Mouse (Mus musculus): Measurements from ENCODE around the gene 2810006K23Rik. TPM values are rescaled to one million over a fixed set of nuclear protein-coding genes. Genes with fewer than 3 reads are reported as not detected.

The 2810006K23Rik gene
- polyA plus RNA-seq, 1 experiment from 2014 or later: 13.3 TPM

DNA sequence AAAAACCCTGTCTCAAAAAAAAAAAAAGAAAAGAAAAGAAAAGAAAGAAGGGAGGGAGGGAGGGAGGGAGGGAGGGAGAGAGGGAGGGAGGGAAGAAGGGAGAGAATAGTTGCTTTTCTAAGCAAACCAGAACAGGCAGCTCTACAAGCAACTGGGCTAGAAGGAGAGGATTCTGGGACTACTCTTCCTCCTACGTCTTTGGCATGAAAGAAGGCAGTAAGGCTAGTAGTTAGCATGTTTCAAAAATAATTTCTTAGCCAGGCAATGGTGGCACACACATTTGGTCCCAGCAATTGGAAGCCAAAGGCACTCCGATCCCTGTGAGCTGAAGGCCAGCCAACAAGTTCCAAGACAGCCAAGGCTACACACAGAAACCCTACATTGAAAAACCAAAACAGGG, 37.9 kb downstream of the 2810006K23Rik start:
- Histone ChIP-seq H3K4me1 (ENCODE audit: control insufficient read depth, insufficient read depth, low read depth, low read length) (no peaks in the 10 kb centered on the region), H3K36me3 (ENCODE audit: control insufficient read depth, insufficient read depth, low read length) (peaks cover 3% of the 10 kb centered on the region; the same call in 1 of the 2 replicates), H3K4me3 (ENCODE audit: low read length) (no peak overlapping the region), H3K4me2 (ENCODE audit: low read length) (no peak overlapping the region), H3K27ac (ENCODE audit: low read depth, low read length) (no peak overlapping the region), H3K9ac (ENCODE audit: low read depth, low read length) (no peak overlapping the region), H3K9me3 (ENCODE audit: control insufficient read depth, low read length) (no peaks in the 10 kb centered on the region), H3K27me3 (replicated peaks; ENCODE audit: control insufficient read depth, insufficient read depth, low read length) (no peaks in the 10 kb centered on the region)
- ATAC-seq: no peak
- WGBS: 89% methylated on average over 2 of the region's 2 CpGs

DNA sequence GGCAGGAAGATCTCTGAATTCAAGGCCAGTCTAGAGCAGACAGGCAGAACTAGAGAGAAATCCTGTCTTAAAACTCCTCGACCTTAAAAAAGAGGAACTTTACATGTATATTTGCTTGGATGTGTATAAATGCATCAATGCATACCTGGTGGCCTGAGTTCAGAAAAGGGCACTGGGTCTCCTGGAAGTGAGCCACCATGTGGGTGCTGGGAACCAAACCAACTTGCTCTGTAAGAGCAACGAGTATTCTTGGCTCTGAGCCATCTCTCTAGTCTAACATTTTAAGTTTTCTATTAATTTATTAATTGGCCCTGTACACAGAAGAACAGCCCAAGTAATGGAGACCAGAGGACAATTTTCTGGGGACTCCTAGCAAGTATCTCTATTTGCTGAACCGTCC, 38.8 kb downstream of the 2810006K23Rik start:
- Histone ChIP-seq H3K36me3 (ENCODE audit: control insufficient read depth, insufficient read depth, low read length) (peaks cover 5% of the 10 kb centered on the region; the same call in 1 of the 2 replicates), H3K27me3 (replicated peaks; ENCODE audit: control insufficient read depth, insufficient read depth, low read length) (no peaks in the 10 kb centered on the region), H3K9me3 (ENCODE audit: control insufficient read depth, low read length) (no peaks in the 10 kb centered on the region), H3K27ac (ENCODE audit: low read depth, low read length) (no peak overlapping the region), H3K4me1 (ENCODE audit: control insufficient read depth, insufficient read depth, low read depth, low read length) (no peaks in the 10 kb centered on the region), H3K4me2 (ENCODE audit: low read length) (no peak overlapping the region), H3K4me3 (ENCODE audit: low read length) (no peak overlapping the region), H3K9ac (ENCODE audit: low read depth, low read length) (no peak overlapping the region)
- ATAC-seq: no peak
- 77% methylated on average over 3 of the region's 3 CpGs for WGBS

DNA sequence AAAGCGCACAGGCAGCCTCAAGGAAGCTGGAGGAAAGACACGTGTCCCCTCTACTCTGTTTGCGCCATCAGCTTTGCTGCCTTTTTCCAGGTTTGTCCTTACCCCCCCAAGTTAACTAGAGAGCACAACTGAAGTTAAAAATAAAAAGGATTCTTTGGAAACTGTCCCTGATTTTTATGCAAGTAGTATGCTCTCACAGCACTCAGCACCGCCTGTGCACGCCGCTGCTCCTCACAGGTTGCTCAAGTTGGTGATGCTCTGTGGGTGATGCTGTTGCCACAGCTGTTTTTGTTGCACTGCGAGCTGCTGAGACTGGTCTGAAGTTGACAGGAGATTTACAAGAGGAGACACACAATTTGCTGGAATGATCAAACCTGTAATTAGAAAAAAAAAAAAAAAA, 46.4 kb downstream of the 2810006K23Rik start:
- Histone ChIP-seq H3K36me3 (ENCODE audit: control insufficient read depth, insufficient read depth, low read length) (peaks cover 33% of the 10 kb centered on the region), H3K27ac (ENCODE audit: low read depth, low read length) (no peak overlapping the region), H3K4me1 (ENCODE audit: control insufficient read depth, insufficient read depth, low read depth, low read length) (no peaks in the 10 kb centered on the region), H3K9me3 (ENCODE audit: control insufficient read depth, low read length) (no peaks in the 10 kb centered on the region), H3K9ac (ENCODE audit: low read depth, low read length) (no peak overlapping the region), H3K4me3 (ENCODE audit: low read length) (no peak overlapping the region), H3K4me2 (ENCODE audit: low read length) (no peak overlapping the region), H3K27me3 (replicated peaks; ENCODE audit: control insufficient read depth, insufficient read depth, low read length) (no peaks in the 10 kb centered on the region)
- ATAC-seq: no peak
- 98% methylated on average over 7 of the region's 7 CpGs for WGBS

DNA sequence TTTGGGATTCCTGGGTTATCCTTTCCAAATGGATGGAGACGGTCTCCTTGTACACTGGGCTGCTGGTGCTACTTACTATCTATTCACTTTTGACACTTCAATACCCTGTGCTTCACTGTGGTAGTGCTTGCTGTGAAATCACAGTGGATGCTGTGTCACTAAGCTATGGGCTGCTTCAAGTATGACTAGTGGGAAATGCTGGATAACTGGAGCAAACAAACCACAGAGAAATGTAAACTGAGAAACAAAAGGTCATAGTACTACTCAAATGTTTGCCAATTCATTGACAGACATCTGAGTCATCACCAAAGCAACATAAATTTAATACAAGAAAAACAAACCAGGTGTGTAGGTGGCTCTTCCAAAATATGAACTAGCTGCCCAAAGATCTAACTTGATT, 48.5 kb downstream of the 2810006K23Rik start:
- H3K4me2 ChIP-seq (ENCODE audit: low read length): no peak overlapping the region
- WGBS: 94% methylated on average over 1 of the region's 1 CpGs
- H3K27ac ChIP-seq (ENCODE audit: low read depth, low read length): no peak overlapping the region
- no peak for ATAC-seq
- no peak overlapping the region for H3K4me3 ChIP-seq (ENCODE audit: low read length)
- H3K4me1 ChIP-seq (ENCODE audit: control insufficient read depth, insufficient read depth, low read depth, low read length): no peaks in the 10 kb centered on the region
- H3K36me3 ChIP-seq (ENCODE audit: control insufficient read depth, insufficient read depth, low read length): peaks cover 43% of the 10 kb centered on the region
- H3K9me3 ChIP-seq (ENCODE audit: control insufficient read depth, low read length): no peaks in the 10 kb centered on the region
- no peaks in the 10 kb centered on the region for H3K27me3 ChIP-seq (replicated peaks; ENCODE audit: control insufficient read depth, insufficient read depth, low read length)
- H3K9ac ChIP-seq (ENCODE audit: low read depth, low read length): no peak overlapping the region

DNA sequence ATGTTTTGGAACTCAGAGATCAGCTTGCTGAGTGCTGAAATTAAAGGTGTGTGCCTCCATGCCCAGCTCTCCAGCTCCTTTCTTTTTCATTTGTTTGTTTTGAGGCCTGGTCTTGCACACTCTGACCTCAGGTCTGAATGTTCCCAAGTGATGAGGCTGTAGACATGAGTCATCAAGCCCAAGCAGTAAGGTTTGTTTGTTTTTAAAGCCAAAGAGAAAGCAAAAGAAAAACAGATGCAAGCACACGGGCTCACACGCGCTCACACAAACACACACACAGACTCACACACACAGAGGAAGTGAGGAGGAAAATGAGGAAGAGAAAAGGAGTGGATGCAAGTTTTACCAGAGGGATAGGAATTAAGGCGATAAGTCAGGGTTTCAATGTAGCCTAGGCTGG, 49.3 kb downstream of the 2810006K23Rik start:
- Histone ChIP-seq H3K9ac (ENCODE audit: low read depth, low read length) (no peak overlapping the region), H3K27me3 (replicated peaks; ENCODE audit: control insufficient read depth, insufficient read depth, low read length) (no peaks in the 10 kb centered on the region), H3K4me3 (ENCODE audit: low read length) (no peak overlapping the region), H3K36me3 (ENCODE audit: control insufficient read depth, insufficient read depth, low read length) (peaks cover 42% of the 10 kb centered on the region), H3K9me3 (ENCODE audit: control insufficient read depth, low read length) (no peaks in the 10 kb centered on the region), H3K4me1 (ENCODE audit: control insufficient read depth, insufficient read depth, low read depth, low read length) (no peaks in the 10 kb centered on the region), H3K4me2 (ENCODE audit: low read length) (no peak overlapping the region), H3K27ac (ENCODE audit: low read depth, low read length) (no peak overlapping the region)
- ATAC-seq: no peak
- 95% methylated on average over 4 of the region's 4 CpGs for WGBS

DNA sequence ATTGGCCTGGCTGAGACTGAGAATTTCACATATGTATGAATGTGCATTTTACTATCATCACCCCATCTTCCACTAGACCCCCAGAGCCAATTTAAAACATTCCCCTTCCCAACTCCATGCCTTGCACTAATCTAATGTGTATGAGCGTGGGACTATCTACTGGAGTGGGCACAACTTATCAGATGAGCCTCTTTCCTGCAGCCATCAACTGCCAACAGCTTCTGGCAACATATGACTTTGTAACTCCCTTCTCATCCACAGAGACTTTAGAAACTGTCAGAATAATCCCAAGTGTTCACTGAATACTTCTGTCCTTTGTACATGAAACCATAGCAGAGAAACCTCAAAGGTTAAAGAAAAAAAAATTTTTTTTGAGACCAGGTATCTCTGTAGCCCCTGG, 52.2 kb downstream of the 2810006K23Rik start:
- no peak overlapping the region for H3K9ac ChIP-seq (ENCODE audit: low read depth, low read length)
- H3K4me2 ChIP-seq (ENCODE audit: low read length): no peak overlapping the region
- H3K36me3 ChIP-seq (ENCODE audit: control insufficient read depth, insufficient read depth, low read length): peaks cover 51% of the 10 kb centered on the region
- H3K4me3 ChIP-seq (ENCODE audit: low read length): no peak overlapping the region
- ATAC-seq: no peak
- 97% methylated on average over 1 of the region's 1 CpGs for WGBS
- H3K27ac ChIP-seq (ENCODE audit: low read depth, low read length): no peak overlapping the region
- H3K4me1 ChIP-seq (ENCODE audit: control insufficient read depth, insufficient read depth, low read depth, low read length): no peaks in the 10 kb centered on the region
- H3K9me3 ChIP-seq (ENCODE audit: control insufficient read depth, low read length): no peaks in the 10 kb centered on the region
- H3K27me3 ChIP-seq (replicated peaks; ENCODE audit: control insufficient read depth, insufficient read depth, low read length): no peaks in the 10 kb centered on the region

DNA sequence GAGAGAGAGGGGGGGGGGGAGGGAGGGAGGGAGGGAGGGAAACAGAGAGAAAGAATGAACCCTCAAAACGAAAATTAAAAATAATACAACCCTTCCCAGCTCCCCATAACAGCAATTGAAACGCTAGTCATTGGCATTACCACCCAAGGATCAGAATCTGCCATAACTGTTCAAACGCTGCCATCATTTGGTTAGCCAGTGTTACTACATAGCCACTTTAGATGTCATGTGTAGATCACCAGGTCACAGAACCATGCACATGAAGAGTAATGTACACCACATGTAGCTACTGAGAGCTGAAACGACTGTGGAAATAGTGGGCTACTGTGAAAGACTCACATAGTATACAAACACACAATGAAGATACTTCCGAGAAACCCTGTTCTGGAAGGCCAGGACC, 60.0 kb downstream of the 2810006K23Rik start:
- WGBS: 78% methylated on average over 5 of the region's 5 CpGs

More for the DNA sequence above, 60.0 kb downstream of the 2810006K23Rik start:
- H3K4me1 ChIP-seq (ENCODE audit: control insufficient read depth, insufficient read depth, low read depth, low read length): no peaks in the 10 kb centered on the region
- H3K27me3 ChIP-seq (replicated peaks; ENCODE audit: control insufficient read depth, insufficient read depth, low read length): no peaks in the 10 kb centered on the region
- H3K4me3 ChIP-seq (ENCODE audit: low read length): no peak overlapping the region
- peaks cover 57% of the 10 kb centered on the region for H3K36me3 ChIP-seq (ENCODE audit: control insufficient read depth, insufficient read depth, low read length)
- no peak for ATAC-seq
- no peaks in the 10 kb centered on the region for H3K9me3 ChIP-seq (ENCODE audit: control insufficient read depth, low read length)
- no peak overlapping the region for H3K9ac ChIP-seq (ENCODE audit: low read depth, low read length)
- H3K4me2 ChIP-seq (ENCODE audit: low read length): no peak overlapping the region
- H3K27ac ChIP-seq (ENCODE audit: low read depth, low read length): no peak overlapping the region

Other genes starting within 250 kb of the 2810006K23Rik start
- 27.2 and 28.1 TPM in 2 replicates for gene Abcb9, start 232.3 kb upstream of the 2810006K23Rik start, polyA plus RNA-seq (2015; fragmentation: Nextera tagmentation; extraction: Ambion mirVana)
- 41.9 and 44.2 TPM in 2 replicates for gene Ogfod2, start 215.8 kb upstream of the 2810006K23Rik start, polyA plus RNA-seq (2015; fragmentation: Nextera tagmentation; extraction: Ambion mirVana)
- 75.3 and 81.1 TPM in 2 replicates for gene Arl6ip4, start 212.0 kb upstream of the 2810006K23Rik start, polyA plus RNA-seq (2015; fragmentation: Nextera tagmentation; extraction: Ambion mirVana)
- gene Pitpnm2, start 78.3 kb upstream of the 2810006K23Rik start, polyA plus RNA-seq (2015; fragmentation: Nextera tagmentation; extraction: Ambion mirVana): 8.4 and 9.8 TPM in 2 replicates
- 9.1 and 9.9 TPM in 2 replicates for gene Mphosph9, start 117 bp upstream of the 2810006K23Rik start, polyA plus RNA-seq (2015; fragmentation: Nextera tagmentation; extraction: Ambion mirVana)
- gene Cdk2ap1, start 35.0 kb downstream of the 2810006K23Rik start, polyA plus RNA-seq (2015; fragmentation: Nextera tagmentation; extraction: Ambion mirVana): 48.7 and 51.1 TPM in 2 replicates
- 83.6 and 84.3 TPM in 2 replicates for gene Sbno1, start 97.9 kb downstream of the 2810006K23Rik start, polyA plus RNA-seq (2015; fragmentation: Nextera tagmentation; extraction: Ambion mirVana)
- gene Kmt5a, start 111.8 kb downstream of the 2810006K23Rik start, polyA plus RNA-seq (2015; fragmentation: Nextera tagmentation; extraction: Ambion mirVana): 12.0 and 14.6 TPM in 2 replicates
- 28.5 and 31.8 TPM in 2 replicates for gene Rilpl2, start 150.3 kb downstream of the 2810006K23Rik start, polyA plus RNA-seq (2015; fragmentation: Nextera tagmentation; extraction: Ambion mirVana)
- gene Snrnp35, start 155.0 kb downstream of the 2810006K23Rik start, polyA plus RNA-seq (2015; fragmentation: Nextera tagmentation; extraction: Ambion mirVana): 19.6 and 21.9 TPM in 2 replicates
- gene Rilpl1, start 203.3 kb downstream of the 2810006K23Rik start, polyA plus RNA-seq (2015; fragmentation: Nextera tagmentation; extraction: Ambion mirVana): 13.9 and 14.5 TPM in 2 replicates
- 342 and 347 TPM in 2 replicates for gene Tmed2, start 212.6 kb downstream of the 2810006K23Rik start, polyA plus RNA-seq (2015; fragmentation: Nextera tagmentation; extraction: Ambion mirVana)
- 25.1 TPM in 2 replicates for gene Ddx55, start 224.8 kb downstream of the 2810006K23Rik start, polyA plus RNA-seq (2015; fragmentation: Nextera tagmentation; extraction: Ambion mirVana)